Mouse (Mus musculus) CH12.LX (cell line): ENCODE measurements at regions not wholly inside any gene's neighbourhood (a gene's known extent, or its start where the extent isn't known, plus 50 kb on each side); places are given as distances from the start of the nearest gene placed in this dataset.

Experiments
- DNase-seq: peaks from one replicate; pipeline ENCODE4 v3.0.0-alpha.2; 2013; ENCODE audit errors: extremely low read depth
- H3K27ac ChIP-seq: 2 replicates; pipeline ENCODE4 v1.5.1; 2012; ENCODE audit warnings: low read depth, mild to moderate bottlenecking, control low read depth, moderate library complexity; ENCODE audit not compliant: insufficient read depth
- H3K27me3 ChIP-seq: replicated peaks from 2 replicates; pipeline ENCODE3; 2012; ENCODE audit warnings: inconsistent platforms
- H3K36me3 ChIP-seq, 2 experiments: replicated peaks in 1 of 2; 2 replicates each; pipeline versions ENCODE3 to v1.6.1; 2012; ENCODE audit warnings: inconsistent platforms in 1 of 2, low read length in 1 of 2, mild to moderate bottlenecking in 1 of 2, mixed read lengths in 1 of 2, moderate library complexity in 1 of 2; ENCODE audit not compliant: control insufficient read depth in 1 of 2, insufficient read depth in 1 of 2
- H3K4me1 ChIP-seq, 2 experiments: 2 replicates each; pipeline ENCODE4 v1.6.1; 2012; ENCODE audit warnings: inconsistent platforms in 1 of 2, moderate library complexity in 1 of 2; ENCODE audit not compliant: insufficient read depth in 2 of 2, control insufficient read depth in 1 of 2
- H3K4me2 ChIP-seq: 2 replicates; pipeline ENCODE4 v1.6.1; 2012; ENCODE audit warnings: low read depth, mild to moderate bottlenecking, control low read depth; ENCODE audit not compliant: poor library complexity, insufficient read depth, severe bottlenecking
- H3K4me3 ChIP-seq, 3 experiments: fragments of 150-350 bp in 1 of 3; sonication (generic) in 1 of 3; replicated peaks in 1 of 3; 2 replicates each; pipeline versions ENCODE3 to v1.5.1; 2011 to 2012; ENCODE audit warnings: low read depth in 2 of 3, low read length in 2 of 3, mild to moderate bottlenecking in 2 of 3, moderate library complexity in 2 of 3, control low read depth in 1 of 3, improper control_type of control experiment in 1 of 3, inconsistent platforms in 1 of 3, mixed read lengths in 1 of 3; ENCODE audit not compliant: poor library complexity in 1 of 3
- H3K79me2 ChIP-seq: replicated peaks from 2 replicates; pipeline ENCODE4 v1.6.1; 2012; ENCODE audit warnings: mild to moderate bottlenecking, moderate library complexity; ENCODE audit not compliant: control insufficient read depth, poor library complexity, insufficient read depth, severe bottlenecking; ENCODE audit errors: extremely low read depth
- H3K9ac ChIP-seq: 2 replicates; pipeline ENCODE4 v1.6.1; 2012; ENCODE audit warnings: low read depth, mild to moderate bottlenecking, control low read depth, moderate library complexity; ENCODE audit not compliant: insufficient read depth
- H3K9me3 ChIP-seq: replicated peaks from 2 replicates; pipeline ENCODE3; 2012; ENCODE audit warnings: low read length, inconsistent platforms, mixed read lengths
- CHD2 ChIP-seq: IDR thresholded peaks from 2 replicates; pipeline ENCODE4 v1.6.1; 2011; ENCODE audit warnings: low read length, improper control_type of control experiment
- EP300 ChIP-seq: IDR thresholded peaks from 2 replicates; pipeline ENCODE4 v1.6.1; 2011; ENCODE audit warnings: low read length, improper control_type of control experiment
- ETS1 ChIP-seq: conservative IDR thresholded peaks from 2 replicates; pipeline ENCODE4 v1.6.1; 2012; ENCODE audit warnings: low read depth, mild to moderate bottlenecking, inconsistent platforms, low read length, improper control_type of control experiment, moderate library complexity
- HCFC1 ChIP-seq: IDR thresholded peaks from 2 replicates; pipeline ENCODE4 v1.6.1; 2012; ENCODE audit warnings: low read depth, mild to moderate bottlenecking, inconsistent platforms, low read length, improper control_type of control experiment
- IRF4 ChIP-seq: IDR thresholded peaks from 2 replicates; pipeline ENCODE4 v1.6.1; 2014; ENCODE audit warnings: low read depth, mild to moderate bottlenecking, inconsistent platforms, low read length, improper control_type of control experiment
- JUND ChIP-seq: conservative IDR thresholded peaks from 2 replicates; pipeline ENCODE4 v1.6.1; 2011; ENCODE audit warnings: low read depth, low read length, improper control_type of control experiment
- KAT2A ChIP-seq: IDR thresholded peaks from 2 replicates; pipeline ENCODE4 v1.6.1; 2012; ENCODE audit warnings: low read length, improper control_type of control experiment, inconsistent platforms; ENCODE audit not compliant: insufficient replicate concordance
- MAX ChIP-seq: IDR thresholded peaks from 2 replicates; pipeline ENCODE4 v1.6.1; 2011; ENCODE audit warnings: low read length, improper control_type of control experiment
- MAZ ChIP-seq: IDR thresholded peaks from 2 replicates; pipeline ENCODE4 v1.6.1; 2012; ENCODE audit warnings: low read depth, mild to moderate bottlenecking, inconsistent platforms, low read length, improper control_type of control experiment, moderate library complexity
- MXI1 ChIP-seq: IDR thresholded peaks from 2 replicates; pipeline ENCODE4 v1.6.1; 2011; ENCODE audit warnings: mild to moderate bottlenecking, low read depth, low read length, improper control_type of control experiment
- MYC ChIP-seq: IDR thresholded peaks from 2 replicates; pipeline ENCODE4 v1.6.1; 2011; ENCODE audit warnings: low read depth, mild to moderate bottlenecking, improper control_type of control experiment, low read length
- NRF1 ChIP-seq: IDR thresholded peaks from 2 replicates; pipeline ENCODE4 v1.6.1; 2014; ENCODE audit warnings: low read depth, mild to moderate bottlenecking, inconsistent platforms, low read length, improper control_type of control experiment, moderate library complexity
- PAX5 ChIP-seq: IDR thresholded peaks from 2 replicates; pipeline ENCODE4 v1.6.1; 2012; ENCODE audit warnings: low read length, inconsistent platforms, mixed read lengths
- POLR2A ChIP-seq: IDR thresholded peaks from 2 replicates; pipeline ENCODE4 v1.6.1; 2011; ENCODE audit warnings: low read depth, mild to moderate bottlenecking, improper control_type of control experiment, low read length
- POLR2AphosphoS2 ChIP-seq: IDR thresholded peaks from 2 replicates; pipeline ENCODE4 v1.6.1; 2011; ENCODE audit warnings: low read depth, low read length, improper control_type of control experiment
- RAD21 ChIP-seq: IDR thresholded peaks from 2 replicates; pipeline ENCODE4 v1.6.1; 2011; ENCODE audit warnings: low read depth, mild to moderate bottlenecking, low read length, improper control_type of control experiment, moderate library complexity
- SMC3 ChIP-seq: IDR thresholded peaks from 2 replicates; pipeline ENCODE4 v1.6.1; 2011; ENCODE audit warnings: low read depth, low read length, improper control_type of control experiment
- TBP ChIP-seq: conservative IDR thresholded peaks from 2 replicates; pipeline ENCODE4 v1.6.1; 2011; ENCODE audit warnings: low read depth, low read length, improper control_type of control experiment
- USF1 ChIP-seq: IDR thresholded peaks from 2 replicates; pipeline ENCODE4 v1.6.1; 2014; ENCODE audit warnings: low read depth, mild to moderate bottlenecking, inconsistent platforms, low read length, improper control_type of control experiment
- USF2 ChIP-seq: conservative IDR thresholded peaks from 2 replicates; pipeline ENCODE4 v1.6.1; 2011; ENCODE audit warnings: low read depth, low read length, improper control_type of control experiment
- ZC3H11A ChIP-seq: IDR thresholded peaks from 2 replicates; pipeline ENCODE4 v1.6.1; 2012; ENCODE audit warnings: low read depth, mild to moderate bottlenecking, inconsistent platforms, low read length, improper control_type of control experiment
- ZKSCAN1 ChIP-seq: IDR thresholded peaks from 2 replicates; pipeline ENCODE4 v1.6.1; 2012; ENCODE audit warnings: low read depth, inconsistent platforms, low read length, improper control_type of control experiment, borderline replicate concordance
- dilution Hi-C: fragments of 300-500 bp; cut with MboI; formaldehyde crosslinking; loops from 2 replicates; pipeline ENCODE4 v1.14.3; 2020; ENCODE audit warnings: low sequenced_read_pairs; ENCODE audit not compliant: extremely low pct_unique_long_range_greater_than_20kb, extremely low pct_ligation_motif_present
- in situ Hi-C: fragments of 300-500 bp; cut with MboI; formaldehyde crosslinking; loops from 3 replicates; pipeline ENCODE4 v1.14.3; 2019; ENCODE audit warnings: low sequenced_read_pairs, low pct_ligation_motif_present, low pct_unique_long_range_greater_than_20kb, mixed read lengths

GRCm38 (mm10) chr4:9046436-9046835, 807.6 kb upstream of the Car8 start:
- in situ Hi-C loops: no loop called here
- H3K36me3 ChIP-seq: no peaks in the 10 kb centered on the region
- H3K79me2 ChIP-seq: no peaks in the 10 kb centered on the region
- no peak overlapping the region for H3K4me3 ChIP-seq
- H3K4me2 ChIP-seq: no peak overlapping the region
- no peaks in the 10 kb centered on the region for H3K9me3 ChIP-seq
- dilution Hi-C loops: no loop called here
- no peak overlapping the region for H3K9ac ChIP-seq
- no peaks in the 10 kb centered on the region for H3K4me1 ChIP-seq
- no peaks in the 10 kb centered on the region for H3K27me3 ChIP-seq
- no peak for DNase-seq
- no peak overlapping the region for H3K27ac ChIP-seq
- TF ChIP-seq IRF4: no peak
- TF ChIP-seq PAX5: no peak
- no peak for TF ChIP-seq ZKSCAN1
- no peak for TF ChIP-seq KAT2A
- no peak for TF ChIP-seq POLR2AphosphoS2
- no peak for TF ChIP-seq USF2
- TF ChIP-seq MXI1: no peak
- TF ChIP-seq SMC3: no peak
- TF ChIP-seq TBP: no peak
- TF ChIP-seq ZC3H11A: no peak
- no peak for TF ChIP-seq USF1

GRCm38 (mm10) chr4:9046030-9046429, 807.2 kb upstream of the Car8 start:
- H3K27me3 ChIP-seq: no peaks in the 10 kb centered on the region
- no peaks in the 10 kb centered on the region for H3K36me3 ChIP-seq
- in situ Hi-C loops: no loop called here
- no peak for TF ChIP-seq JUND
- TF ChIP-seq SMC3: no peak
- no peak for TF ChIP-seq MYC
- TF ChIP-seq MAZ: no peak
- H3K4me1 ChIP-seq: no peaks in the 10 kb centered on the region
- H3K27ac ChIP-seq: no peak overlapping the region
- no peak for DNase-seq
- dilution Hi-C loops: no loop called here
- H3K9ac ChIP-seq: no peak overlapping the region
- H3K79me2 ChIP-seq: no peaks in the 10 kb centered on the region
- no peak overlapping the region for H3K4me2 ChIP-seq
- no peak overlapping the region for H3K4me3 ChIP-seq
- H3K9me3 ChIP-seq: no peaks in the 10 kb centered on the region

- Histone ChIP-seq H3K4me2 (no peak overlapping the region), H3K9me3 (no peaks in the 10 kb centered on the region), H3K36me3 (no peaks in the 10 kb centered on the region), H3K27ac (no peak overlapping the region), H3K27me3 (no peaks in the 10 kb centered on the region), H3K9ac (no peak overlapping the region), H3K4me3 (no peak overlapping the region), H3K79me2 (no peaks in the 10 kb centered on the region), H3K4me1 (0 out of 4 replicates have a peak, but pooled peaks cover 0 to 2% of the 10 kb centered on the region in 2 experiments)
- DNase-seq: no peak
- in situ Hi-C loops: no loop called here
- TF ChIP-seq RAD21 (no peak), TBP (no peak), USF1 (no peak), EP300 (no peak), ZKSCAN1 (no peak), JUND (no peak), NRF1 (no peak), POLR2A (no peak), PAX5 (no peak), MYC (no peak), ETS1 (no peak), HCFC1 (no peak), MXI1 (no peak), CHD2 (no peak), USF2 (no peak), MAX (no peak)
- dilution Hi-C loops: no loop called here
These were observed 797.2 kb upstream of the Car8 start for GRCm38 (mm10) chr4:9036005-9036404.
